Mouse (Mus musculus): ENCODE data around the gene Slc35g2.

The Slc35g2 gene

DNA sequence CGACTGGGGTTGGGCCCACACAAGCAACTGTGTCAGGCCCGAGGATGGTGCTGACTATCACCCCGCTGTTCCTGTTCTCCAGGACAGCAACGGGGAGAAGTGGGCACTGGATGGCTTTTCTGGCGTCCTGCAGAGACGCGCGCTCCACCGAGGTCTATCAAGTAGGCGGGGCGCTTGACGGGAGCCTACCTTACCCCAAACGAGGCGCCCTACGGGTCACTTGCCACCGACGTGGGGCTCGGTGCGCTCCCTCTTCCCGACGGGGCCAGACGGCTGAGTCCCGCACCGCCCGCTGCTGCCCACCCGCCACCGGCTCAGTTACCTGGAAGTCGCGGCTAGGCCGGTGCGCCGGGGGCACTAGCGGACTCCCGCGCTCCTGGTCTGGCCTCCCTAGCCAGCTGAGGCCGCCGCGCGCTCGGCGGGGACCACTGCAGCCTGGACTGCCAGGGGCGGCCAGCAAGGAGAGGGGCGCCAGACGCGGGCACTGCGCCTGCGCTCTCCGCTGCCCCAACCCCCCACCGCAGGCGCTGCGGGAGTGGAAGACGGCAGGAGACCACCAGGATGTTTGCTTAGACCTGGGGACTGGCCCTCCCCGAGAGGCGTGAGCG is at the start of gene Slc35g2:
Gene Slc35g2 (minus strand): TSS at position 465 of the 608 bp plus-strand sequence.
- DNase-seq = peak; percentile 66

DNA sequence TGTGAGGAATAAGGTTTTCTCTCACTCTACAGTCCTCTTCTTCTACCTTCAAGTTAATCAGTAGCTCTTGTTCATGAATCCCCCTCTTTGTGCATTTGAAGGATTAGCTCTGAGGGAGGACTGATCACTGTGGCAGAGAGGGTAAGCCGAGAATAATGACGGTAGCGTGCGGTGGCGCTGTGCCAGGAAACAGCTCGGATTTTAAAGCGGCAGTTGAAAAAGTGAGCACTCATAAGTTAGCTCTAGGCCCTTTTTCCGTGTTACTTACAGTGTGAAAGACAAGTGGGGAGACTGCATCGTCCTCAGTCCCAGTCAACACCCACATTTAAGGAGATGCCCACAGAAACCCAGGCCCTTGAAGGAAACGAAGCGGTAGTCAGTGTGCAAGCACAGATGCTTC is 46.1 kb upstream of the Slc35g2 start:
- DNase-seq = peak; percentile 43

DNA sequence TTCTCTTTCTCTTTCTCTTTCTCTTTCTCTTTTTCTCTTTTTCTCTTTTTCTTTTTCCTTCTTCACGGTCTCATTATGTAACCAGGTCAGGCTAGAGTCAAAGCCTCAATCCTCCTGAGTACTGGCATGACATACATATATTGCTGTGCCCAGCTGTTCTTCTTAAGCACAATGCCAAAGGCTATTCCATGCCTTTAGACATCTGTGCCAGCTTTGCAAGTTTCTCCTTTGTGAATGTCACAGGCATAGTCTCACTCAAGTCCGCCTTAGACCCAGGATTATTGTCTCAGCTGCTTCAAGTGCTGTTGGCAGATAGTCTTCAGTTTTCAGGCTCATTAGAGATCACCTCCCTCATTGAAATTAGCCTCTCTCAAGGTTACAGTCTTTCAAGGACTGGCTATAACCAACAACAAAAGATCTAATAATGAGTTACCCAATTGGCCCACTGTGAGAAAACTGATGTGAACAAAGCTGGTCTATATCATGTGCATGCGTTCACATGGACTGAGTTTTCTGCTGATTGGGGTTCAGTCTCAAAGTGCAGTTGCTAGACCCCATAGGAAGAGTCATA is 42.7 kb upstream of the Slc35g2 start:
- no peak for DNase-seq

DNA sequence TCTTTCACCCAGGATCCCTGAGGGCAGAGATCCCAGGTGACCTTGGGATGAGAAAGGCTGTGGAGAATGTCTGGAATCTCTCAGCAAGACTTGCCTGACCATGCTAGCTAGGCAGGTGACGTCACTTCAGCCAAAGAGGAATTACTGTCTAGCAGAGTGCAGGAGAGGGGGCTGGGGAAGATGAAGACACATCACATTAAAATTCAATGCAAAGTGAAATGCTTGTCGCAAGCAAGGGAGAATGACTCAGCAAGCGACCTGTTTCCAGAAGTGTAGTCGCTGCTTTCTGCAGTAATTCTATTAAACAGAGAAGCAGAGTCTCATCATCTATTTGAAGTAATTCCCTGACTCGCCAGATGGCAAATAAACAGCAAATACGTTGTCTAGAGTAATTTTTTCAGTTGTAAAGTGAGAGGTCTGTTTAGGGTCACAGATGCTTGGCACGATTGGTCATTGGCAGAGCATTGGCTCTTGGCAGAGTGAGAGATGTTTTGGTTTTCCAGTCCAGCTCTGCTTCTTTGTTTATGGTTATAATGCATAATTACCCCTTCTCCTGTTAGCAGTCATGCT is 35.2 kb upstream of the Slc35g2 start:
- DNase-seq = peak; percentile 65

DNA sequence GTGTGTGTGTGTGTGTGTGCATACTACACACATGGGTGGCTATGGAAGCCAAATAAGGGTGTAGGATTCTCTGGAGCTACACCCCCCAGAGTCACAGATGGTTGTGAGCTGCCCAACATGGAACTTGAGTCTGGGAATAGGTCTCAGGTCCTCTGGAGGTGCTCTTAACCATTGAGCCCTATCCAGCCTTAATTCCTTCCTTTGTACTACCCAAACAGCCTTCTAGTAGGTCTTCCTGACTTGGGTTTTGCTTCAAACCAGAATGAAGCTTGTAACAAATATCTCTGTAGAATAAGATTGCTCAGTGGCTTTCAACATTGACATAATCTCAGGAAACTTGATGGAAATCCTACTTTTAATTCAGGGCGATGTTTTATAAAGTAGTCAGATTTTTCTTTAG is 34.6 kb upstream of the Slc35g2 start:
- no peak for DNase-seq

DNA sequence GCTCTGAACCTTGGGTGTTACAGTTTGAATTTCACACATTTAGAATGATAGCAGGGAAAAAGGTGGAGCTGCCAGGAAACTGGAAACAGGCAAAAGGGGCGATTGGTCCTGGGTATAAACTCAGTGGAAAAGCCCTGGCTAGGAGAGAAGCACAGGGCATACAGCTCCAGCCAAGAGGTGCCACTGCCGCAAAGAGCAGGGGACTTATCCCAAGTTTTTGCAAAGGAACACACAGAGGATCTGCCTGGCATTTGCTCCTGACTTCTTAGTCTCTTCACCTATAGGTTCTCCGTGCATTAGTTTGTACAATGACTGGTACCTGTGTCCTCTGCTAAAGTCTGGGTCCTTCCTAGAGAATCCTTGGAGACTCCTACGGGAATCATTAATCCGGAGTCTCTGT is 32.3 kb upstream of the Slc35g2 start:
- DNase-seq = no peak

DNA sequence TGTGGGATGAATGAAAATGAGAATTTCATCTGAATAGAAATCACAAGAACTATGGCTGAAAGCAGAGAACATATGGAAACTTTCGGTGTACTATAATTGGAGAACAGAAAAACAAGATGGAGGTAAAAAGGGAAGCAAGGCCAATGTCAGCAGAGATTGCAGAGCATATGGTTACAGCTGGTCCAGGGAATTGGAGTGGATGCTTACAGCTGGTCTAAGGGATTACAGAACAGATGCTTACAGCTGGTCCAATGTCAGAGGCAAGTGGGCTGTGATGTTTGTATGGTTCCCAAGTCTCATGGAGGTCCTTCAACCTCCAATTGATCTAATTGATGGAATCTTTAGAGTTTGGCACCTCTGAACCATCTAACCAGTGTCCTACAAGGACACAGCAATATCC is 31.2 kb upstream of the Slc35g2 start:
- peak; percentile 30 for DNase-seq

DNA sequence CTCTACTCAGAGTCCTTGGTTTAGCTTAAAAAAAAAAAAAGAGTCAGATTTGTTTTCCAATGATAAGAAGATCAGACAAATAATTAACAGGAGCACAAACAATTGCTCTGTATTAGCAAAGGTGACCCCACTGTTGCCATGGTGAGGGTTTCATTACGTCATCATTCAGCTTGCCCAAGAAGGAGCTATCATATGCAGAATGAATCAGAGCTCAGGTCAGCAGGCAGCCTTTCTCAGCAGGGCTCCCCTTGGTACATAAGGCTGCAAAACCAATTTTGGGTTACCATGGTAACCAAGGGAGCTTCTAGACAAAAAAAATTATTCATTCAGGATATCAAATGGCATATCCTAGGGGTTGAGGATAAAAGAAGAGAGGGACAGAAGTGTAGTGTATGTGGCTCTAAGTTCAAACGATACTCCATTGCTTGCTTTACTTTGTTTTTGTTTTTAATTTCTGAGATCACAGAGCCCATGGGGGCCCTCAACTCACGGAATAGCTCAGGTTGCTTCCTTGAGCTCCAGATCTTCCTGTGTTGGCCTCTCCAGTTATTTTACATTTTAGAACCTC is 29.0 kb upstream of the Slc35g2 start:
- DNase-seq = no peak

DNA sequence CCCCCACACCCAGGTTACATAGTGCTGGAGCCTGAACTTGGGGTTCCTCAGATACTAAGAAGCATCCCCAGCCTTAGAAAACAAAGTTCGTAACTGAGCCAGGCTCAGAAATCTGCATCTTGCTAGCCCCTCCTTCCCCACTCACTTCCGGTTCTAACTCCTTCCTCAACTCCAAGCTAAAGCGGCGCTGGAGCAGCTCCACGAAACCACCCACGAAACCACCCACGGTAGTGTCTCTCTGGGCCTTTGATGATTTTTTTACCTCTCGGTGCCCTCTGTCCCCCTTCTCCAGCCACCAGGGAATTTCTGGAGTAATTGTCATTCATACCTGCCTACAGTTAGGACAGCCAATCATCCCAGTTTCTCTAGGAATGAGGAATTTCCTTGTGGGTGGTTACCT is 26.7 kb upstream of the Slc35g2 start, which contains the start of gene Stag1:
Gene Stag1 (plus strand): TSS at position 253 of the 400 bp plus-strand sequence.
- no peak for DNase-seq

DNA sequence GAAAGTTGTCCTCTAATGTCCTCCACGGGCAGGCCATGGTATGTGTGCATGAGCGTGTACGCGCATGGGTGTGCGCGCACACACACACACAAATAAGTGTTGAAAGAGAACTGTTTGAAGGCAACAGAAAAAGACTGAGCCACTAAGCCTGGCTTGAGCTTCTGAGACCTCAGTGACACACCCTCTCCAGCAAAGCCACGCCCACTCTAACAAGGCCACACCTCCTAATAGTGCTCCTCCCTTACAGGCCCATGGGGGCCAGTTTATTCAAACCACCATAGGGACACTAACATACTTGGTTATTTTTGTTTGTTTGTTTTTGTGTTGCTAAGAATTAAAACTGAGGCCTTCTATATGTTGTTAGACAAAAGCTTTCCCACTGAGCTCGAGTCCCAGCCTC is 25.4 kb upstream of the Slc35g2 start:
- no peak for DNase-seq

DNA sequence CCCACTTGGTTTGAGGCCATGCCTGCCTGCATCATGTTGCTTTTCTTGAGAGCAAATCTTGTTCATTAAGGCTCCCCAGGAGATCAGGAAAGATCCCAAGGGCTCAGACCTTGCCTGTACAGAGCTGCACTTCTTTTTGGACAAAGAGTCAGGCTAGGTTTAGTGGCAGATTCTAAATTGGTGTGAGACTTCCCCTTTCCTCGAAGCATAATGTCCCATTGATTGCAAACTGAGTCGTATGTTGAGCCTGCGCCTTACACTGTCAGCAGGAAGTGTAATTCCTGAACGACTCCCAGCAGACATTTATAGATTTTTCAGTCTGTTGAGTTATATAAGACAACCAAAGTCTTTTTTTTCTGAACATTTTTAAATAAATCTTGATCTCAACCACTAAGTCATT is 19.6 kb upstream of the Slc35g2 start:
- DNase-seq = no peak

DNA sequence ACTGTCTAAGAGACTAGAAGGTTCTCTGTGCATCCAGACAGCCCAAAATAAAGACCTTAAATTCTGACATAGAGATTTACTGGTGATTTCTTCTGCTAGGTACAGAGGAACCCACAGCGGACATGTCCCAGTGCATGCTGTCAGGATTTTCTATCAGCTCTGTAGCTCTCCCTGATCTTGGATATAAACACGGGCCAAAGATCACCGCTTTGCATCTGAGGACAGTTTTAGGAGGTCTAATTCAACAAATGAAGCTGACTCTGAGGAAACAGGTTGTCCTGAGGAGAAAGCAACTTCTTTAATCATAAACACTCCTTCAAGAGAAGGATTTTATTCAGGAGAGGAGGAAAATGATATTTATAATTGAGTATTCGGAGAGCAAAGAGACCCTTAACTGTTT is 13.1 kb upstream of the Slc35g2 start:
- DNase-seq = no peak

DNA sequence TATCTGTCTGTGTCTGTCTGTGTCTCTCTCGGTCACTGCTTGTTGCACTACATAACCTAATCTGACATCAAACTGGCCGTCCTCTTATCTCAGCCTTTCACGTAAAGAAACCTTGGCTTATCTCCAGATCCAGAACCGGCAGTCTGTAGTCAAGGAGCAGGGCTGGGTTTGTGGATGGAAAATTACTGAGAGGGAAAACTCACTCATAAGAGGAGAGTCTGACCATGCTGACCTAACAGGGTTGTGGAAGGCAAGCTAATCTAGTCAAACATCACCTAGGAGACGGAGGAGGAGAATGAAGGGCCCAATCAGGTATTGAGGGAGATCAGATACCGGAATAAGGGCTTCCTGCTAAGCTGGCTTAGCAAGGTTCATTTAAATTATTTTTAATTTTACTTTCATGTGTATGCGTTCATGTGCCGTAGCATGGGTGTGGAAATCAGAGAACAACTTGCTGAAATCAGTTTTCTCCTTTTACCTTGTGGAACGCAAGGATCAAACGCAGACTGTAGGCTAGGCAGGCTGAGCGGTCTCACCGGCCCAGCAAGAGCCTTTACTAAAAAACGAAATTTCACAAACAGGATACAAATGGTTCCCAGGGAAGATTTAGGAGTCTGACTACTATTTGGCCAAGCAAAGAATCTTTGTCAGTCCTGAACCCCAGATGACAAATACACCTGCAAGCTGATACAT is 12.1 kb upstream of the Slc35g2 start:
- peak; percentile 44 for DNase-seq

DNA sequence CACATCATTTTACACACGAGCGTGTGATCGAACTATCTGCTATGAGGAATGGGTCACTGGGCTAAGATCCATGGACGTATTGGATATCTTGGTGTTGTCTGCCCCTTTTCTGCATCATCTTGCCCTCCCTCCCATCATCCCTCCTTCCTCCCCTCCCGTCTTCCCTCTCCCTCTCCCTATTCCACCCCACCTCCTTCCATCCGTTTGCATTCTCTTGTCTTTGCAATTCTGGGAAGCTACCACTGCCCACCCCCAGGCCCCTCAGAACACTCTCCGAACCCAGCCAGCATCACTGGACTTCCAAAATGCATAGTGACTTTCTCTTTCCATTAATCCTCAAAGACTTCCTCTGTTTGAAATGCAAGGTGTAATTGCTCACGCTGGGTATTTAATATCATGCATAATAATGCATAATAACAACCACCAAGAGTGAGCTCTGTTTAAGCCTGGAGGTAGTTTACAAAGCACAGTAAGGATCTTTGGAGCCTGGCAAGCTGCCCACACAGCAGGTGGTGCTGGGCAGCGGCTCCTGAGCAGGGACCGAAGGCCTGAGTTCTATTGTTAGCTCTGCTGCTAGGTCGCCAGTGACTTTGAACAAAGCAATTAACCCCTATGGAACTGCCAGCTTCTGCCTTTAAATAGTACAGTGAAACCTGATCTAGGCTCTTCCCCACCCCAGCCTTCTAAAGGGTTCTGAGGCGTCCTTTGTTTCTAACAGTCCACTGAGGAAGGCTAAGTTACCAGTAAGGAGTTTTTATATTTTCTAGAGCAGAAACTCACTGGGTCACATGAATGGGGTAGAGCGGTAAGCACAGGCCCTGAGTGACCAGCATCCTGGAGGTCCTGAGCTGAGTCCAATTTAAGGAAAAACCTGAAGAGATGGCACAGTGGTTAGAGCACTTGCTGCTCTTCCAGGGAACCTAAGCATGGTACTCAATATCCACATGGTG is 10.9 kb upstream of the Slc35g2 start:
- DNase-seq = peak; percentile 17

DNA sequence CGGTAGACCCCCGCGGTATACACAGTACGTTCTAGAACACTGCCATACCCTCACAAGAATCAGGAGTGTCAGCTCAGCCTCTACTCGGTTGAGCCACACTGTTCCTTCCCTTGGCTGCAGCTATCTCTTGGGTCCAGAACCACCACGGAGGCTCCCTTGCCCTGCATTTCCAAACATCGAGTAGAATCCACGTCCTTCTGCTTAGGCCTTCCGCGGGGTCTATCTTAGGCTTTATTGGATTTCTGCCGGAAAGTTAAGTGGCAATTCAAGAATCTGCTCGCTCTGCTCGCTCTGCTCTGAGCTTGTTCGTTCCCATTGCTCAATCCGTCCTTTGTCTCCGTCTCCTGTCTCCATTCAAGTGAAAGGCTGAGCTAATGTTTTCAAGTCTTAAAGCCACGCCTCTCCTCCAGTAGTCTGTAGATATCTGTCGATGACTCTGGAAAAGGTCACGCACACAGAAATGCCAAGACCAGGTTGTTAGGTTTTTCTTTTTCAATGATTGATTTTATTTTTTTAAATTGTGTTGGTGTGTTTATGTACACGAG is 9.4 kb upstream of the Slc35g2 start:
- no peak for DNase-seq

DNA sequence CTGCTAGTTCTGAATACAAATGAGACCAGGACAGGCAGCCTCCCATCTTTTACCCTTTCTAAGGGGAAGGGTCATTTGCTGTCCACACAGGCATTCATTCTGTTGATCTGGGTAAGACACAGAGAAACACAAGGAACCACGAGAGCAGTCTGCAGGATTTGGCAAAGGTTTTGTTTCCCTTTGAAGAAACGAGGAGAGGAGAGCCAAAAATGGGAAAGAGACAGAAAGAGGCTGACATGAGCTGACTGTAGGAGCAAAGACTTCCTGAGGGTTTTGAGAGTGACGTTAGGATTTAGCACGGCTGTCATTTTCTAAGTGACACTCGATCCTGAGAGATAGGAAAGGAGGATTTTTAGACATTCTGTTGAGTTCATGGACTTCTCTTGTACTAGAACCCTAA is 3.1 kb upstream of the Slc35g2 start:
- DNase-seq = peak; percentile 18

DNA sequence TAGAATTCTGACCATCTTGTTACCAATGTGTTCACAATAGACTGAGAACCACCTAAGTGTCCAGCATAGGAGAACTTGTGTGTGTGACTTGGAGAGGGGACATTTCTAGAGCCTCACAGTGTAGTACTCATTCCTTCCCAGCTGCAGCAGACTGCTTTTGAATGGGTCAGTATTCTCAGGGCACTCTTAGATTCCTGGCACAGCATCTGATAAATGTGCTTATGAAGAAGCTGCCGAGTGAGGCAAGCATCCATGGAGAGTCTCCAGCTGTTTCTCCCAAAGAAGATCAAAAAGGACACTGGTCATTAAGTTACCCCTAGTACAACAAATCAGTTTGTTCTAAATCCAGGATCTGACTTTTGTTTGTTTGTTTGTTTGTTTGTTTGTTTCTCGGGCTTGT is 2.4 kb upstream of the Slc35g2 start:
- peak; percentile 59 for DNase-seq

DNA sequence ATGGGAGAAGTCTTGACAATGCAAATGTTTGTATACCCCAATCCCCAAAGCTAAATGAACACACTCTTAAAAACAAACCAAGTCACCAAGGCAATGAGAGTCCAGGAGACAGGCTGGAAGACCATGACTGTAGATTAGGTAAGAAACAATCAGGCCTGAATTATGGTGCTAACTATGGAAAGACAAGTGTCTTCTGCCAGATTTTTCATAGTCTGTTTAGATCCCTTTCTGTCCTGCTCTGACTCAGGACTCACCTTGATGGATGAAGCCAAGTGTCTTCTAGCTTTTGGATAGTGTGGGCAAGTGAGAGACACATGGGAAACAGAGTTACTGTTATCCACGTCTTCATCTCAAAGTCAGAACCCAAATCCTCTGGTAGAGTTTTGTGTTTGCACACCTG is 621 bp upstream of the Slc35g2 start:
- no peak for DNase-seq

DNA sequence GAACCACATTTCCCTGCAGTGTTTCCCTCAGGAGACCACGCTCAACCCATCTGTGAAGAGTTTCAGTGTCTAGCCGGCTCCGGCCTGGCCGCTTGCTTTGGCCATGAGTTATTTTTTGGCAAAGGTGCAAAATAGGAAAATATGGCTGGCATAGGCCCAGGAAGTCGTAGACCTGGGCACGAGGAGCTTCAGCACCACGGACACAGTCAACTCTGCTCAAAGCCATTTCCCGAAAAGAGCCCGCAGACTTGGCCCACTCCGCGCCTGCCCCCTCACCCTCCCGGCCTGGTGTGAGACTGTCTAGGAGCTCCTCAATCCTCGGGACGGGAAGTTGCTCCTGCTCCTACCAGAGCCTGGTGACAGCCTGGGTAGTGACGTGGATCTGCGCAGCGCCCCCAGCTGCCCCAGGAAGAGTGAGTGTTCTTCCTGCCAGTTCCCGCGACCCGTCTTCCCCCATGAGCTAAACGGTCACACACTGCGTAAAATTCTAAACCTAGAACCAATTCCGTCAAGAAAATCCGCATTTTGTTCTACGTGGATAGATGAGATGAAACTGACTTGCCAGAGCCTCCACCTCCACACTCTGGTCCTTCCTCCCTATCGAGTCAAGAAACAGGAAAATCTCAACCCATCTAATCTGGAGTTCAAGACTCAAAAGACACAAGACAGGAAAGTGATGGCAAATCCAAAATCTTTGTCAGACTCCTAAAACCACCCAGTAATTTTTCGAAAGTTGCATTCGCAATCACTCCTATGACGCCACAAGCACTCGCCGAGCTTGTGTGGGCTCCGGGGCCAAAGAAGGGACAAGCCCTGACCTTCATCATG is 878 bp downstream of the Slc35g2 start:
- peak; percentile 76 for DNase-seq

DNA sequence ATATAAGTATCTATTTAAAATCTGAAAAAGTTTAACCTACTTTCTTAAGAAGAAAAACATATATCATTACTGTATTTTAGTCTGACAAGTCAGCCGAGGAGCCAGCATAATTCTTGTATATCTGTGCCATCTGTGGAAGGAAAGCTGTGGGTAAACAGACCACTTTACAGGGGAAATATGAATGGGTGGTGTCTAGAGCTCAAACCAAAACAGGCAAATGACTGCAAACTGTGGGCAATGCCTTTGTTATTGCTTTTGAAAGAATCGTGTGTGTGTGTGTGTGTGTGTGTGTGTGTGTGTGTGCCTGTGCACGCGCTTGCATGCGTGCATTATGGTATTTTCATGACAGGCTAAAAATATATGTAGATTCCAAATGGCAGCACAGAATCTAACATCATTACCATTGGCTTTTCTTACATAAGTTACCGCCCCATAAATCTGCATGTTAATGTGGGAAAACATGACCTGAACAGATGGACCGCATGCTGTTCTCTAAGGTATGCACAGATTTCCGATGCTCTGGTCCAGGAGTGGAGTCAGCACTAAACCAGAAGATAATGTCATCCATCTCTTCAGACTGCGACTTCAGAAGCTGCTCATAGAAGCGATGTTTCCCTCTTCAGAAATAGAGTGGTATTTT is 10.5 kb downstream of the Slc35g2 start:
- peak; percentile 22 for DNase-seq

DNA sequence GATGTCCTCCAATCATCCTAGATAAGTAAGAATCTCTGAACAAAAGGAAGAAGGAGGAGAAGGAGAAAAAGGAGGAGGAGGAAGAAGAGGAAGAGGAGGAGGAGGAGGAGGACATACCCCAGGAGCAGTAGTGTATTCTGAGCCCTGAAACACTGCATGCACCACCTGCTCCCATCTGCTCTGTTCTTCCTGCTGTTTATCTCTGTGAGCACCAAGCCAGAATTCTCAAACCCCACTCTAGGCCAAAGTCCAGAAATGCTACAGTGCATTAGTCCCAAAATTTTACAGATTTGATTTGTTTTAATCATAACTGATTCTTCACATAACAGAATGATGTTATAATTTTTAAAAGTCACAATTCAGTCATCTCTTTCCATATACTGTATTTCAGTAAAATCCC is 11.9 kb downstream of the Slc35g2 start:
- DNase-seq = no peak

All from lung, postnatal 10 days (tissue).